Mouse (Mus musculus) T-helper 2 cell (primary cell): ENCODE results near the gene Arhgef3.
"Not testable (repeated sequence)": the region's sequence is repeated elsewhere in the genome, so short reads cannot be mapped to it uniquely, and the experiment has no call there.

Experiments used
- in situ Hi-C: fragments of 300-600 bp; cut with MboI, MseI; formaldehyde crosslinking; loops from one replicate; pipeline ENCODE4 v1.15.1; 2025; ENCODE audit warnings: high pct_unique_total_duplicates

Arhgef3 gene

DNA sequence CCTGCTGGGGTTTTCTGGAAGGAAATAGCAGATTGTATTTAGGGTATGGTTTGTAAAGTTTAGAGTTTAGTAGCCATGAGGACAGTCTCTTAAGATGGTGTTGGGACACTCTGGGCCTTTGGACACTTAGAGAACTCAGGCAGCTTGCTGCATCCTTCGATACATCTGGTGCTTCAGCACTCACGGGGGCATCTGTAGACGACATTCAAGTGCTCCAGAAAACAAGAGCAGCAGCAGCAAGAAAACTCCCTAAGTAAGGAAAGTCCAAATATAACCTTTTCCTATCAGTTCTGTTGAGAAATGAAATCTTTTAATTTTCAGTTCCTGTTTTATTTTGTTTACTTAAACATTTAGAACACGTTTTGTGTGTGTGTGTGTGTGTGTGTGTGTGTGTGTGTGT lies 71.9 kb downstream of the Arhgef3 start:
- in situ Hi-C loops: loop anchor here (5.0 kb wide), 1 partner anchor 231 kb away; no protein-coding TSS in a partner anchor

DNA sequence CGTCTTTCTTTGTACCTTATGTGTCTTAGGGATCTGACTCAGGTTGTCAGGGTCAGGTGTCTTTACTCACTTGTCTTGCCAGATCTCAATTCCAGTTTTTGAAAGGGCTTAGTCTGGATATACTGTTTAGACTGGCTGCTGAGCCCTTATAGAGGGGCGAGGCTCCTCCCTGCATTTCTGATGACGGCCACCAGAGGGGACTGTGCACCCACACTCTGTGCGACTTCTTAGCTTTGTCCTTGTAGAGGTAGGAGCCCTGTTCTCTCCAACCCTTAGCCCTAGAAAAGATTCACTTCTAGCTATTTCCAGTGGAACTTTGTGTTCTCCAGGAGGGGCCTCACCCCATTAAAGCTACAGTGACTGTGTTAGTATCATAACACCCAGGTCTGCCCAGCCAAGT lies 72.3 kb downstream of the Arhgef3 start:
- in situ Hi-C loops: loop anchor here (5.0 kb wide), 1 partner anchor 230 kb away; no protein-coding TSS in a partner anchor

DNA sequence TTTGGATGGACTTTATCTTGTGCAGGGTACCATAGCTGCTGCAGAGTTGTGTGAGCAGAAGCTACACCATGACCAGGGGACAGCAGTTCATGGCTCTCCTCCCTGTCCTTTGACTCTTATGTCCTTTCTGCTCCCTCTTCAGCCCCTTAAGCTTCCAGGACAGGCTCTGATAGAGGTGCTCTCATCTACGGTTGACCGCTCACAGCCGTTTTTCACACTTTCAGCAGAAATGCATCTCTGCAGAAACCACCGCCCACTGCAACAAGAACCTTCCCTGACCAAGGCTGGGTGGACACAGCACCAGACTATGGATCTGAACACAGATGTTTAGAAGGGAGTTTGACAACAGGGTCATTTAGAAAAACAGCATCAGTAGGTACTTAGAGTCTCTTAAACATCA lies 73.2 kb downstream of the Arhgef3 start:
- in situ Hi-C loops: loop anchor here (5.0 kb wide), 1 partner anchor 229 kb away; no protein-coding TSS in a partner anchor

DNA sequence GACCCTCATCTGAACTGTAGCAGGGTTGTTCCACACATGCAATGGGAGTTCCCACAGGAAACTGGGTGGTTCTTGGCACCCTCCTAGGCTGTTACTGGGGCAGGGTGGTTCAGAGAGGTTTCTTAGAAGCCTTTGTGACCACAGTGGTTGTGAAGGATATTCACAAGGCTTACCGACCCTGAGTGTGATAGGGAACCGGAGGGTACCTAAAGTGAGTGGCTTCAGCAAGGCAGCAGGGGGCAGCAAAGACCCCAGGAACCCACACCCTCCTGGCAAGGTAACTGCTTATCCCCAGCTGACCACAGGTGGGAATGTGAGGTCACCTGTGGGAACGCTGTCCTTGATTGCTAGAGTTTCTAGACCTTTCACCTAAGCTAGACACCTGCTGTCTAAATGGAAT lies 77.8 kb downstream of the Arhgef3 start:
- in situ Hi-C loops: loop anchor here (10.0 kb wide), 1 partner anchor 152 kb away; no protein-coding TSS in a partner anchor

DNA sequence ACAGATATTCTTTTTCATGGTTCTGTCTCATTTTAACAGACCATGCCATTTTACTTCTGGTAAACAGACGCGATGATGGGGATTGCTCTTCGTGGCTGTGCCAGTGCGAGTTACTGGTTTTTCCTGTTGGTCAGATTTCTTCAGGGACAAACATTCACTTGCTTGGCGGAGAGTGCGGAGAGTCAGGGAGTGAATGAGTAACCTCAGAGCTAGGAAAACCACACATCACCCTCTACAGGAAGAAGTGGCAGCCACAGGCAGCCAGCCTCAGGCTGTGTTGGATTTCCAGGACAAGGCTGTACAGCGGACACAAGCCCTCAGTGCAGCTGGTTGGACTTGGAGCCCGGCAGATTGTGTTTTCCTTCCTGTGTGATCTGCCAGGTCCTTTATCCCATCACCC lies 82.3 kb downstream of the Arhgef3 start:
- in situ Hi-C loops: loop anchor here (5.0 to 10.0 kb wide), 2 partner anchors 35 to 148 kb away; no protein-coding TSS in a partner anchor

DNA sequence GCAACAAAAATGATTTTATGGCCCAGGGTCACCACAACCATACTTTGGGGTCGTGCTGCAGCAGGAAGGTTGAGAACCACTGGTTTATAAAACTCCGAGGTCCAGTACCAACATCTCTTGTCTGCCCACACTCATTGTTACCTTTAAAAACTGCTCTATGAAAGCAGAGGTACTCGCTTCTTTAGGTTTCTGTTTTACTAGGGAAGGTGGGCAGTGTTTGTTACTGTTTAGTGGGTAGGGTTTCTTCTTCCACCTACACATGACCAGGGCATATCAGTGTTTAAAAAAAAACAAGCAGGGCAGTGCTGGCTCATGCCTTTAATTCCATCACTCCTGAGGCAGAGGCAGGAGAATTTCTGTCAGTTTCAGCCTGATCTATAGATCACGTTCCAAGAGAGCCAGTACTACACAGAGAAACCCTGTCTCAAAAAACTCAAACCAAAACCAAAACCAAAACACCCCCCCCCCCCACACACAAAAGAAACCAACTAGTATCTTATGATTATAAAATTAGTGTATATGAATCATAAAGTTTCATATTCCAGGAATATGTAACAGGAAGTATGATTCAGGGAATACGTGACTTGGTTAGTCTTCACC lies 83.9 kb downstream of the Arhgef3 start:
- in situ Hi-C loops: loop anchor here (5.0 to 10.0 kb wide), 2 partner anchors 34 to 146 kb away; no protein-coding TSS in a partner anchor

DNA sequence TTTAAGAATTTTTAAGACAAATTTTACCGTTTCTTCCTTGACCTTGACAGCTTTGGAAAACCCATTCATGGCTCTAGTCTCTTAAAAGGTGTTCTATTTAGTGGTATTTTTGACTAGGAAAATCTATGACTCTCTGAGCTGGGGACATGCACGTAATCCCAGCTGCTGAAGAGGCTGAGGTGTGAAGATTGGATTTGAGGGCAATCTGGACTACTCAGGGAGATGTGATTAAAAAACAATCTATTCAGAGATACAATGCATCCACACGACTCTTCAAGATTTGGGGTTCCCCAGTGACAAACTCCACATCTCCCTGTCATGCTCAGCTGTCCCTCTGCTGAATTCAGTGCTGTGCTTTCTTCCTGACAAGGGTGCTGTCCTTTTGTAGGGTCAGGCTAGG lies 84.4 kb downstream of the Arhgef3 start:
- in situ Hi-C loops: loop anchor here (5.0 to 10.0 kb wide), 2 partner anchors 33 to 146 kb away; no protein-coding TSS in a partner anchor

DNA sequence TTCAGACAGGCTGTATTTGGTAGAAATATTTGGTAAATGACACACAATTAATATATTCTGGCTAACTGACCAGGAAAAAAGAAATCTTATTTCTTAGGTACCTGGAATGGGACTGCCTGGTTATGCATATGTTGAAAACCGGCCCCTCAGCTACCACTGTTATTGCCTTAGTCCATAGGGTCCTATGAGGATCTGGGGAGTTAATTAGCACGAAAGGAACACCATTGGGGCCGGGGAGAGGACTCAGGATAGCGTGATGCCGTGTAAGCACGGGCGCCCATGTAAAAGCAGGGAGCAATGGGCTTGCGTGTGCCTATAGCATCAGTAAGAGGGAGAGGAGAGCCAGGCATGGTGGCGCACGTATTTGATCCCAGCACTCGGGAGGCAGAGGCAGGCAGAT lies 85.2 kb downstream of the Arhgef3 start:
- in situ Hi-C loops: loop anchor here (5.0 to 10.0 kb wide), 2 partner anchors 32 to 145 kb away; no protein-coding TSS in a partner anchor

DNA sequence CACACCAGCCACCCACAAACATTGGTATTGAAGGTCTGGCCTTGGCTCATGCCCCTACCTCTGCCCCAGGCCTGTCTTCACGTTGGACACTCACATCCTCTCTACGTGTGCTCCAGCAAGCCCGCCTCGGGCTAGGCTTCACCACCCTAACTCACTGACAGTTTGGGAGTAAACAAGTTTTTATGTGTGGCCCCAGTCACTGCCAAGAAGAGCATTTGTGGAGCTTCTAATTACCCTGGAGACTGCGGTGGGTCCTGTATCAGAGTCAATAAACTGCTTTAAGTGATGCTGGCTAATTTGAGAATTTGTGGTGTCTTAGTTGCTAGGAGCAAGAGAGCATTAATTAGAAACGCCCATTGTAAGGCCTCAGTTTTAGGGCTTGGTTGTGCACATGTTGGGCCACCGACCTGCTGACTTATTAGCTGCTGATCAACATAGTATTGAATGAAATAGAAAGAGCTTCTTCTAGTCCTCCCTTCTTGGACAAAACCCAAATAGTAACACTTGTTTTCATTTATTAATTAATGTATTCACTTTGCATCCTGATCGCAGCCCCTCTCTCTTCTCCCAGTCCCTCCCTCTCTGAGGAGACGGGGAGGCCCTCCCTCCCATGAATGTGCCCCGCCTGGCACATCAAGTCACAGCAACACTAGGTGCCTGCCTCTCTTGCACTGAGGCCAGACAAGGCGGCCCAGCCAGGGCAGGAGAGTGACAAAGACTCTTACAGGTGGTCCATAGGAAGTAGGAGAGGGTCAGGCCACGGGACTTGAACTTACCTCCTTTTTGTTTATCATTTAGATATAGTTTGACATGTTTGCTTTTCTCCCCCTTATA lies 86.3 kb downstream of the Arhgef3 start:
- in situ Hi-C loops: no loop called here

DNA sequence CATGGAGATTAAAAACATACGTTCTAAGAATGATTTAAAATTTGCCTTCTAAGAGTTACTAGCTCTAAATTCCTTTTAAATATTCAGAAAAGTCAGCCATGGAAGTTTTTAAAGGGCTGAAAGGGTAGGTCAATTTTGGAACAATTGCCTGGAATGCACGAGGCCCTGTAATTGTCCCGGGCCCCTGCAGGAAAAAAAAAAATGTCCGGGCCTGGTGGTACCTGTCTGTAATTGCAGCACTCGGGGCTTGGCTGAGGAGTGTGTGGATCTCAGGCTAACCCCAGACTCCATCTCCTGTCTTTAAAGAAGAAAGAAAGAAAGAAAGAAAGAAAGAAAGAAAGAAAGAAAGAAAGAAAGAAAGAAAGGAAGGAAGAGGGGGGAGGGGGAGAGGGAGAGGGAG lies 87.1 kb downstream of the Arhgef3 start:
- in situ Hi-C loops: no loop called here

DNA sequence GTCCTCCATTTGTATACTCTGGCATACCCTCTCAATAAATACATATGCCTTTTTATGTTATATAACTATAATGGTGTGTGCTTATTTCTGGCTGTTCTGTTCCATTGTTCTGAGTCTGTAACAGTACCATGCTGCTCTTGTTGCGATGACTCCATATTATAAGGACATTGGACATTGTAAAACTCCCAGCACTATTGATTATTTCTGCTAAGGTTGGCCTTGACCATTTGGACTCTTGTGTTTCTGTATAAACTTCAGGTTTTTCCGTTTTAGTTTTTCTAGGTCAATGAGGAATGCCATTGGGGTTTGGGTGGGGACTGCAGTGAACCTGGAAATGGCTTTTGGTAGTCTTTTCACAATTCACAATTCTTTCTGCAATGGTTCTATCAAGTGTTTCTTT lies 90.0 kb downstream of the Arhgef3 start:
- in situ Hi-C loops: no loop called here

DNA sequence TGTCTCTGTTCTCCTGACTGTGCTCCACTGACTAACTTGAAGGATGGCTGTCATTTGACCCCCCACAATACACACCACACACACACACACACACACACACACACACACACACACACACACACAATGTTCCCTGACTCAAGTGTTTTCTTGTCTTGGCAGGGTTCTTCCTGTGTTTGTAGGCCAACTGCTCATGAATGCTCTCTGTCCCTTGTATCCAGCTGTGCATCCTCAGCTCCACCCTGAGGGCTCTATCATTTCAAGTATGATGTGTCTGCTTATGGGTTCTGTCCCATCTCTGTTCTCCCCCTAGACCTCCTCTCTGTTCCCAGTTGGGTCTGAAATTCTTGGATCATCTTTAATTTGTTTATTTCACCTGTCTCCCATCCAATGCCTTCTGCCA lies 91.7 kb downstream of the Arhgef3 start:
- in situ Hi-C loops: no loop called here

DNA sequence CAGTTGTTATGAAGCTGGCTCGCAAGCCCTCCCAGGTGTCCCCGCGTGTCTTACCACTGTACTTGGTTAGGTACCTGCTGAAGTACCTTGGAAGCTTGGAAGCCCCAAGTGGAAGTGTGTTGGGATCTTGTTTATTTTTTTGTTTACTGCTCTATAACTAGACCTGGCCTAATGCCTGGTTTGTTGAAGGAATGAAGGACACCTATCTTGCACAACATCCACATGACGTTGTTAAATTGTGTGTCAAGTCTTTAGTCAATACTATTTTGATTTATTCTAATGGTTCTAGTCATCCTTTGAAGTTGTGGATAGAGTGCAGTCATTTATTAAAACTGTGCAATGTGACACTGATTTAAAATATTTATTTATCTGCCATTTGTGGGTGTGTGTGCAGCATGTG lies 94.8 kb downstream of the Arhgef3 start:
- in situ Hi-C loops: no loop called here

DNA sequence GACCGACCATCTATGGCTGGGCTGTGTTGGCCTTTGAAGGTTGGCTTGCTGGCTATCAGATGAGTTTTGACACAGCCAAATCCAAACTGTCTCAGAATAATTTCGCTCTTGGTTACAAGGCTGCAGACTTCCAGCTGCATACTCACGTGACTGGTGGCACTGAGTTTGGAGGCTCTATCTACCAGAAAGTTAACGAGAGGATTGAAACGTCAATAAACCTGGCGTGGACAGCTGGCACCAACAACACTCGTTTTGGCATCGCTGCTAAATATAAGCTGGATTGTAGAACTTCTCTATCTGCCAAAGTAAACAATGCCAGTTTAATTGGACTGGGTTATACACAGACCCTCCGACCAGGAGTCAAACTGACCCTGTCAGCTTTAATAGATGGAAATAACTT lies 96.1 kb downstream of the Arhgef3 start:
- in situ Hi-C loops: not testable (repeated sequence)

DNA sequence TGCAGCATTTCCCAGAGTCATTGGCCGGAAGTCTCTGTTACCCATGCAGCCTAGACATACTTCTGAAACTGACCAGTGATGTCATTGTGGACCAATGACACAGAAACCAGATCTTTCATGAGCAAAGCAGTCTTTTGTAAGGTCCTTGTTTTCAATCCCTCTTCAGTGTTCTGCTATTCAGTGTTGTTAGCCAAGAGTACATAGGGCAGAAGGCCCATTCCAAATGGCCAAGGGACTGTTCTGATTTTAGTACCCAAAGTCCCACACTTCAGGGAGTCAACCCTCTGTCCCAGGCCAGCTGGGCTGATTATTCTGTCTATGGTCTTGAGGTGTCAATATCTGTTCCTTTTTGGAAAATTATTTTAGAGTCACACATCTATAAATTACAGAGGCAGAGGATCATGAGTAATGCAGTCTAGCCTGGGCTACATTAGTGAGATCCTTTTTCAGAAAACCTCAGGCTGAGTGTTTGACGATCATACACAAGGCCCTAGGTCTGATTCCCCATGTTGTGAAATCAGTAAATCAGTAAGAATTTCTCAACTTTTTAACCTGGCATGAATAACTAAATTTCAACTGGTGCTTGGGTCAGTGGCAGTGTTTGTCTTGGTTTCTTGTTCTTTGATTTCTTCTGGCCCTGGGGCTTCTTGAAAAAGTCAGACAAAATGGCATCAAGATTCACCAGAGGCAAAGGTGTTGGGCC lies 97.2 kb downstream of the Arhgef3 start:
- in situ Hi-C loops: no loop called here

DNA sequence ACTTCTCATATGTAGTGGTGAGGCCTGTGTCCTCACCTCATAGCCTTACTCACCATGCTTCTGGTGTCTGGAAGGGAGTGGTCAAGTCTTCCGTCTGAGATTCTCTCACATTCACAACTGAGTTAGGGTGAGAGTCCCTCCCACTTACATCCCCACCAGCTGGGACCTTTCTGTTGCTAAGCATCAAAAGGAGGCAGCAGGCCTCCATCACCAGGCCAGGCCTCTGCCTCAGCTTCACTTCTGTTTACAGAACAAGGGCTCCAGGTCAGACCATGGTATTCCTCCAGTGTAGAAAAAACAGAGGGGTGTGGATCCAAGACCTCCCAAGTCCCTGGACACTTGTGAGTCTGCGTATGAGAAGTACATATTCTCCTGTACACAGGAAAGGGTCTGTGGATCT lies 99.5 kb downstream of the Arhgef3 start:
- in situ Hi-C loops: no loop called here

DNA sequence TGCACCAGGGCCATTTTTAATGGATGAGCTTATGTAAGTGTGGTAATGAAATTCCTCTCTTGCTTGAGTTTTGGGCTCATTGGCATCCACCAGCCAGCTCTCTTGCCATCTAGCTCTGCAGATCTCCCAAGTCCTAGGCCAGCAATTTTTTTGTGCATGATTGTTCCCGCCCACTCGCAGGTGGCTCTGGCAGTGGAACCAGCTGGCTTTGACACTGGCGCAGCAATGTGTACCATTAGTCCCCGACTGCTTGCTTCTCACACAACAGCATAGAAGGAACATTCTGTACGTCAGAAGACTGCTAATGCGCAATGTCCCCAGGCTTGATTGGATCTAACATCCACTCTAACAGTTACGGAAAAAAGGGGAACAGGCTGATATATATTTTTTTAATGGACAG lies 105.0 kb downstream of the Arhgef3 start:
- in situ Hi-C loops: no loop called here

DNA sequence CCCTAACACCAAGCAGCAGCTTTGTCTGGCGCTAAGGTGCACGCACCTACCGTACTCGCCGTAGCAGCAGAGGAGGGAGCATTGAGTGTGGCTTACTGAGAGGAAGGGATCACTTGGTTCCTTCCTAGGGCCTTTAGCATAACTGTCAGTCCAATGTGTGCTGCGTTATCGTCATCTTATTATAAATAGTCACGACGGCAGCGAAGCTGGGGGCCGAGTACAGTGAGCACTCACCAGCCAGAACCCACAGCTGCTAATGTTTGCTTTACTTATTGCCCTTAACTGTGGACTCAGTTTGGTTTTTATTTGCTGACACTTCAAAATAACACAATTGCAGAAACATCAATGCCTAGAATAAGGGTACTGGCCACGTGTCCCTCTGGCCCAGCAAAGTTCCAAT lies 105.6 kb downstream of the Arhgef3 start:
- in situ Hi-C loops: no loop called here

DNA sequence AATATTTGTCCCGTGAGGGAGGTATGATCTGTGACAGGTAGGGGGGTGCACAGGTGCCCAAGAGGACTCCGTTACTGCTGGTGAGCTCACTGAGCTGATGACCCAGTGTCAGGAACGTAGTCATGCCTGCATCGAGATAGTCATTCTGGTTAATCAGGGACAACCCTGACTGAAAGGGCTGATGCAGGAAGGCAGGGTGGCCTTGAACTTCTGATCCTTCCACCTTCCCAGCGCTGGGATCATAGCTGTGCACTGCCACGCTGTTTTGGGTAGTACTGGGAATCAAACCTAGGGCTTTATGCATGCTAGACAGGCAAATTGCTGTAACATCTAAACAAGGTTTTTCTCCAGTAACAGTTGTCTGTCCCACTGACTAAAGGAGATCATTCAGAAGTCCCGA lies 109.9 kb downstream of the Arhgef3 start:
- in situ Hi-C loops: no loop called here

DNA sequence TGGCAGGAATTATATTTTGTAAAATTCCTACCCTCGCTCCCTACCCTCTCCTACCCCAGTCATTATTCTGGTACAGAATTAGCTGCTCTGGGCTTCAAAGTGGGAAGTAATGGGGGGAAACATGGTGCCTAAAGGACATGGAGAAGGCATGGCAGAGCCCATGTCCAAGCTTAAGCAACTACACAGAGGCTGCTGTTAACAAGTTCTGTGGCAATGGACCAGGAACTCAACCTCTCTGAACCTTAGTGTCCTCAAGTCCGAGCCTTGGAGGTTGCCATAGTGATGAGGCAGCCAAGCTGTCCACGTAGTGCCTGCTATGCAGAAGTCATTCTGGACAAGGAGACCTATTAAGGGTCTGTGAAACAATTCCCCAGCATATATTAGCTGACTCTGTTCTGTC lies 111.6 kb downstream of the Arhgef3 start:
- in situ Hi-C loops: no loop called here

DNA sequence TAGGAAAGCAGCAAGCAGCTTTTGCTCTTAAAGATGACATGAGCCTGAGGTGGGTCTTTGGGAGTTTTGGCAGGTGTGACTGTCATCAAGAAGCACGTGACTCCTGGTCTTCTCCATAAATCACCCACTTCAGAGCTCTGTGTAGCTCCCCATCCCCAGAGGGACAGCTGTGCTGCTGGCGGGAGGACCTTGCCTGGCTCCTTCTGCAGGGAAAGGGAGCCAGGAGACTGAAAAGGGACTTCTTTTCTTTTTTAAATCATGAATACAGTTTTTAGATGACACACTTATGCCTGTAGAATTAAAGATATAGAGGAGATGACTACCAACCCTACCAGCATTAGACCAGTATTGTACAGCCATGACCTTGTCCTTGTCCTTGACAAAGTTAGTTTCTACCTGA lies 113.6 kb downstream of the Arhgef3 start:
- in situ Hi-C loops: no loop called here

DNA sequence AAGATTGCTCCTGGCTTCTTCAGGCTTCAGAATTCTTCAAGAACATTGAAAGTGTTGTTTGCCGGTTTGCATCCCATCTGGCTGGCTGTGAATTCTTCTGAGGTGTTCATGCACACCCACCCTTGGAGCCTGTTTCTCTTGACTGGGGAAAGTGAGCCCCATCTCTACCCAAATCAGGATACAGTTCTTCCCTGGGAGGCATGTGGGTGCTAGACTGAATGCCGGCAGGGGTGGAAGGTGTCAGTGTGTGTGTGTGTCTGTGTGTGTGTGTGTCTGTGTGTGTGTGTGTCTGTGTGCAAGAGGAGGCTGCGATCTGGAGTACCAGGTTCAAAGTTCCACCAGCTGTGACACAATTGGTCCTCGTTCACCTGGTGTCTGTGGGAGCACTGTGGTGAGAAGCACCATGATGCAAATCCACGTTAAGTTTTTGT lies 114.3 kb downstream of the Arhgef3 start:
- in situ Hi-C loops: no loop called here
